Mouse (Mus musculus) frontal cortex, postnatal 25 days (tissue): ENCODE results near the gene Slc22a17.

ENCODE experiments used
- DNase-seq, 2 experiments: peaks; one replicate each; pipeline ENCODE4 v3.0.0; 2022; ENCODE audit warnings: low spot score in 2 of 2

Gene Slc22a17

GRCm38 (mm10) chr14:54863501-54864312 lies 49.2 kb downstream of the Slc22a17 start:
- peak; percentile 80 to 87 for DNase-seq

- DNase-seq, result no peak
Observed at GRCm38 (mm10) chr14:54860511-54860910, 52.4 kb downstream of the Slc22a17 start.

- DNase-seq, result no peak
Observed at GRCm38 (mm10) chr14:54857891-54858290, 55.0 kb downstream of the Slc22a17 start.

GRCm38 (mm10) chr14:54856703-54857102 lies 56.2 kb downstream of the Slc22a17 start:
- DNase-seq, result no peak
